Mouse (Mus musculus): ENCODE data around the gene Cd69. TPM values are rescaled to one million over a fixed set of nuclear protein-coding genes. Genes with fewer than 3 reads are reported as not detected.

Cd69 gene
- not detected in 2 replicates for polyA plus RNA-seq (2015; fragmentation: Nextera tagmentation; extraction: Ambion mirVana)

- ATAC-seq = no peak
- Histone ChIP-seq H3K4me1 (replicated peaks) (no peaks in the 10 kb centered on the region), H3K27ac (no peak within 1 kb of the TSS), H3K4me2 (replicated peaks) (no peak within 1 kb of the TSS), H3K9ac (replicated peaks) (no peak within 1 kb of the TSS), H3K36me3 (no peaks in the 10 kb centered on the region), H3K9me3 (no peaks in the 10 kb centered on the region), H3K4me3 (replicated peaks) (no peak within 1 kb of the TSS), H3K27me3 (no peaks in the 10 kb centered on the region)
- 77% methylated on average over 9 of the region's 9 CpGs for WGBS
Observed at GRCm38 (mm10) chr6:129275220-129275619, at the start of gene Cd69. Gene Cd69 (minus strand): TSS chr6:129275436.

DNA sequence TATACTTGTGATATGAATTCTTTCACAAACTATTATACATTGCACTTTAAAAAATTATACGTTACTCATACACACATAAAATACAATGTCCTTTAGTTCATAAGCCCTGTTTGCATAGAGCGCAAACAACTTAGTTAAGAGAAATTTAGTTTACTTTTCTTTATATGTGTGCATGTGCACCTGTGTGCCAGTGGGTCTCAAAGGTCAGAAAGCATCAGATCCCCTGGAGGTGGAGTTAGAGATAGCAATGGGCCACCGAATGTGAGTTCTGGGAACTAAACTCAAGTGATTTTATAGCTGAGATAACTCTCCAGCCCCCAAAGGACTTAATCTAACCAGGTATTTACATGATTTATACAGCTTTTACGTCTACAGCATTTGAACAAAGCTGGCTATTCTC, 44.1 kb upstream of the Cd69 start:
- ATAC-seq = no peak
- no peaks in the 10 kb centered on the region for H3K4me1 ChIP-seq (replicated peaks)
- no peaks in the 10 kb centered on the region for H3K27me3 ChIP-seq
- H3K9me3 ChIP-seq = no peaks in the 10 kb centered on the region
- H3K4me2 ChIP-seq (replicated peaks) = no peak overlapping the region
- no peak overlapping the region for H3K4me3 ChIP-seq (replicated peaks)
- 81% methylated on average over 4 of the region's 4 CpGs for WGBS
- no peak overlapping the region for H3K9ac ChIP-seq (replicated peaks)
- H3K36me3 ChIP-seq = no peaks in the 10 kb centered on the region
- no peak overlapping the region for H3K27ac ChIP-seq

- H3K36me3 ChIP-seq = no peaks in the 10 kb centered on the region
- H3K9me3 ChIP-seq = no peaks in the 10 kb centered on the region
- H3K27me3 ChIP-seq = no peaks in the 10 kb centered on the region
- H3K4me2 ChIP-seq (replicated peaks) = no peak overlapping the region
- H3K4me3 ChIP-seq (replicated peaks) = no peak overlapping the region
- ATAC-seq = no peak
- no peak overlapping the region for H3K9ac ChIP-seq (replicated peaks)
- H3K27ac ChIP-seq = no peak overlapping the region
- WGBS = 59% methylated on average over 1 of the region's 1 CpGs
- no peaks in the 10 kb centered on the region for H3K4me1 ChIP-seq (replicated peaks)
Observed at GRCm38 (mm10) chr6:129318395-129318794, 43.2 kb upstream of the Cd69 start.

GRCm38 (mm10) chr6:129316463-129316862, 41.2 kb upstream of the Cd69 start:
- H3K27me3 ChIP-seq = no peaks in the 10 kb centered on the region
- H3K27ac ChIP-seq = no peak overlapping the region
- no peaks in the 10 kb centered on the region for H3K4me1 ChIP-seq (replicated peaks)
- ATAC-seq = no peak
- H3K9ac ChIP-seq (replicated peaks) = no peak overlapping the region
- no peak overlapping the region for H3K4me2 ChIP-seq (replicated peaks)
- H3K36me3 ChIP-seq = no peaks in the 10 kb centered on the region
- no peaks in the 10 kb centered on the region for H3K9me3 ChIP-seq
- WGBS = 77% methylated on average over 2 of the region's 2 CpGs
- no peak overlapping the region for H3K4me3 ChIP-seq (replicated peaks)

GRCm38 (mm10) chr6:129315698-129316097, 40.5 kb upstream of the Cd69 start:
- Histone ChIP-seq H3K4me2 (replicated peaks) (no peak overlapping the region), H3K4me1 (replicated peaks) (no peaks in the 10 kb centered on the region), H3K27me3 (no peaks in the 10 kb centered on the region), H3K9me3 (no peaks in the 10 kb centered on the region), H3K36me3 (no peaks in the 10 kb centered on the region), H3K9ac (replicated peaks) (no peak overlapping the region), H3K4me3 (replicated peaks) (no peak overlapping the region), H3K27ac (no peak overlapping the region)
- WGBS = 89% methylated on average over 1 of the region's 1 CpGs
- no peak for ATAC-seq

- H3K4me2 ChIP-seq (replicated peaks) = no peak overlapping the region
Observed at GRCm38 (mm10) chr6:129314655-129315168, 39.5 kb upstream of the Cd69 start.

DNA sequence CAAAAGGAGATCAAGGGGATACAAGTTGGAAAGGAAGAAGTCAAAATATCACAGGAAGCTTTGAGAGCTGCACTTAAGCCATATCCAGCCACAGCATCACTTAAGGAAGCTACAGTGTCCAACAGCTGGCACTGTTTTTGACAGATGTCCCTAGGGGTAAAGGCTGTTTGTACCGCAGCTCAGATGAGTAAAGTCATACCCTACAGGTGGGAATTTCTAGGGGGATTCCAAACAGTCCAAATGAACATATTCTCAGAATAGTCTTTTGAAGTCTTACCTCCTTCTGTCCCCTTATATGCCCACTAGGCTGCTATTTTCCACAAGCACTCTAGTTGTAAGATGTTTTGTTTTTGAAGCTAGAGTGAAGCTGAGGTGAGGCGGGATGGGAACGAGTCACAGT, 37.3 kb upstream of the Cd69 start:
- no peaks in the 10 kb centered on the region for H3K36me3 ChIP-seq
- no peaks in the 10 kb centered on the region for H3K27me3 ChIP-seq
- H3K4me1 ChIP-seq (replicated peaks) = no peaks in the 10 kb centered on the region
- H3K27ac ChIP-seq = no peak overlapping the region
- ATAC-seq = no peak
- H3K9ac ChIP-seq (replicated peaks) = no peak overlapping the region
- no peaks in the 10 kb centered on the region for H3K9me3 ChIP-seq
- no peak overlapping the region for H3K4me2 ChIP-seq (replicated peaks)
- 89% methylated on average over 3 of the region's 3 CpGs for WGBS
- no peak overlapping the region for H3K4me3 ChIP-seq (replicated peaks)

More at GRCm38 (mm10) chr6:129314655-129315168, 39.5 kb upstream of the Cd69 start:
- H3K36me3 ChIP-seq = no peaks in the 10 kb centered on the region
- no peaks in the 10 kb centered on the region for H3K9me3 ChIP-seq
- no peak overlapping the region for H3K4me3 ChIP-seq (replicated peaks)
- no peak overlapping the region for H3K27ac ChIP-seq
- no peak overlapping the region for H3K9ac ChIP-seq (replicated peaks)
- H3K27me3 ChIP-seq = no peaks in the 10 kb centered on the region
- ATAC-seq = no peak
- H3K4me1 ChIP-seq (replicated peaks) = no peaks in the 10 kb centered on the region
- WGBS = 81% methylated on average over 3 of the region's 3 CpGs

- Histone ChIP-seq H3K9ac (replicated peaks) (no peak overlapping the region), H3K27me3 (no peaks in the 10 kb centered on the region), H3K4me2 (replicated peaks) (no peak overlapping the region), H3K36me3 (no peaks in the 10 kb centered on the region), H3K9me3 (no peaks in the 10 kb centered on the region), H3K4me1 (replicated peaks) (no peaks in the 10 kb centered on the region), H3K4me3 (replicated peaks) (no peak overlapping the region), H3K27ac (no peak overlapping the region)
- 71% methylated on average over 1 of the region's 1 CpGs for WGBS
- no peak for ATAC-seq
Observed at GRCm38 (mm10) chr6:129304180-129304579, 28.9 kb upstream of the Cd69 start.

DNA sequence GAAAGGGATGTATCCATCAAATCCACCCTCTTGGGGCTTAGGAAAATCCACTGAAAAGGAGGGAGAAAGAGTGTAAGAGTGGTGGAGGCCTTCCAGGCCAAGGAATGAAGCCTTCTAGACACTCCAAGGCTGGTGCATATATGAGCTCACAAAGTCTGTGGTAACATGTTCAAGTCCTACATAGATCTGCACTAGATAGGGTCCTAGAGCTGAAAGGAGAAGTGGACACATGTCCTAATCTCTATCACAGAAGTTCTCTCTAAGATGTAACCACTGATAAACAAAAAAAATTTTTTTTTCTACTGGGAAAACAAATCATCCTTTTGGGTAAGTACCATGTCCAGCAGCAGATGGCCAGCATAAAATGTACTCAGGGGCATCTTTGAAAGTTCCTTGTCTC, 13.5 kb upstream of the Cd69 start:
- Histone ChIP-seq H3K4me1 (replicated peaks) (no peaks in the 10 kb centered on the region), H3K27ac (no peak overlapping the region), H3K36me3 (no peaks in the 10 kb centered on the region), H3K9ac (replicated peaks) (no peak overlapping the region), H3K27me3 (no peaks in the 10 kb centered on the region), H3K4me3 (replicated peaks) (no peak overlapping the region), H3K9me3 (no peaks in the 10 kb centered on the region), H3K4me2 (replicated peaks) (no peak overlapping the region)
- ATAC-seq = no peak

DNA sequence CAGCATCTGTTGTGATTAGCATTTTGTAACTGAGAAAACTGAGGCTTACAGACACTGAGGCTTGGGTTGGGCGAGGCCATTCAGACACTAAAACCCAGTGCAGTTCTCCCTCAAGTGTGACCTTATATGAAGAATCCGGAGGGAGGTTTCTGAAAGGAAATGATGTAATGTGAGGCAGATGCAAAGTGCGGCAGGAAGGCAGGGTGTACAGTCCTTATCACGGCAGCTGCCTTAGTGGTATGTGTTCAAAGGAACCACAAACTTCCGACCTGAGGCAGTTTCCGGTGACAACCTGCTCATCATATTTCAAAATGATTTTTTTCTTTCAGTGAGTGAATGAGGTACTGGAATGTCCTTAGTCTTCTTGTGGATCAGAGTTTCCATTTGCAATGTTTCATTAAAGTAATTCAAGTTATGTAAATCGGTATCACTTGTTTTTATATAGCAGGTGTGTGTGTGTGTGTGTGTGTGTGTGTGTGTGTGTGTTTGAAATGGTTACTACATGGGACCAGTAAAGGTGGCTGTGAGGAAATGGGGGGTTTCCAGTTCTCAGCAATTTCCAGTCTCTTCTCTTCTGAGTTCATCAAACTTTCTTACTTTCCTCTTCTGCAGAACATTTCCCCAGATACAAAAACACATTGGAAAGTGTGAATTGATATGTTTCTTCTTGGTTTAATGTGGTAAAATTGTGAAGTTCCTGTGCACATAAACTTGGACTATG, 9.3 kb upstream of the Cd69 start:
- no peaks in the 10 kb centered on the region for H3K4me1 ChIP-seq (replicated peaks)
- no peak overlapping the region for H3K4me2 ChIP-seq (replicated peaks)
- no peaks in the 10 kb centered on the region for H3K27me3 ChIP-seq
- ATAC-seq = no peak
- no peak overlapping the region for H3K4me3 ChIP-seq (replicated peaks)
- WGBS = 89% methylated on average over 7 of the region's 7 CpGs
- H3K9me3 ChIP-seq = no peaks in the 10 kb centered on the region
- no peaks in the 10 kb centered on the region for H3K36me3 ChIP-seq
- no peak overlapping the region for H3K27ac ChIP-seq
- no peak overlapping the region for H3K9ac ChIP-seq (replicated peaks)

DNA sequence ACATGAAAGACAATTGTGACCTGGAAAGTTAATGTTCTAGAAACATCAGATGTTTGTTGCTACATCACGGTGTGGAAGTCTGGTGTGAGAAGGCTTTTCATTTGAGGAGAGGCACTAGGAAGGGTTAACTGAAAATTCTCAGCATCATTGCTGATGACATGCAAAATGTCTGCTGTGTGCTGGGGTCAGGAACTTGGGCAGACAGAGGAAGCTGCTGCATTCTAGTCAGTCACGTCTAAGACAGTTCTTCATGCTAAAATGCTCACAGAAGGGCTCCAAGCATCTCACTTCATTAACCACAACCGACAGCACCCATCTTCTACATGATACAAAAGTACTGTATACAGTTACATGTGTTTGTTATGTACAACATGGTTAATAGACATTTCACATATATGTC, 8.0 kb upstream of the Cd69 start:
- 74% methylated on average over 3 of the region's 3 CpGs for WGBS
- no peak overlapping the region for H3K4me2 ChIP-seq (replicated peaks)
- no peaks in the 10 kb centered on the region for H3K4me1 ChIP-seq (replicated peaks)
- H3K36me3 ChIP-seq = no peaks in the 10 kb centered on the region
- ATAC-seq = no peak
- H3K9me3 ChIP-seq = no peaks in the 10 kb centered on the region
- no peak overlapping the region for H3K9ac ChIP-seq (replicated peaks)
- no peak overlapping the region for H3K27ac ChIP-seq
- H3K27me3 ChIP-seq = no peaks in the 10 kb centered on the region
- H3K4me3 ChIP-seq (replicated peaks) = no peak overlapping the region

GRCm38 (mm10) chr6:129276483-129276882, 1.2 kb upstream of the Cd69 start:
- no peak overlapping the region for H3K27ac ChIP-seq
- H3K4me1 ChIP-seq (replicated peaks) = no peaks in the 10 kb centered on the region
- no peak overlapping the region for H3K9ac ChIP-seq (replicated peaks)
- no peak overlapping the region for H3K4me3 ChIP-seq (replicated peaks)
- no peaks in the 10 kb centered on the region for H3K36me3 ChIP-seq
- 93% methylated on average over 2 of the region's 2 CpGs for WGBS
- H3K9me3 ChIP-seq = no peaks in the 10 kb centered on the region
- H3K27me3 ChIP-seq = no peaks in the 10 kb centered on the region
- no peak overlapping the region for H3K4me2 ChIP-seq (replicated peaks)
- no peak for ATAC-seq
